Mouse (Mus musculus) lung, postnatal 0 days (tissue): ENCODE measurements around the gene Pde3a. TPM values are rescaled to one million over a fixed set of nuclear protein-coding genes. Genes with fewer than 3 reads are reported as not detected.
A peak's percentile ranks its signal among the peaks of the same experiment; 100 is the strongest.

Experiments used
- ATAC-seq: fragments of 200-750 bp; cut with Nextera tagmentation; 2 replicates; pipeline ENCODE4 v1.8.0; 2017; ENCODE audit warnings: moderate library complexity
- DNase-seq: peaks from one replicate; pipeline ENCODE4 v3.0.0-alpha.2; 2016; ENCODE audit warnings: low spot score
- H3K27ac ChIP-seq: fragments of 300-500 bp; sonication (generic); 2 replicates; pipeline ENCODE4 v1.5.1; 2014; ENCODE audit warnings: antibody characterized with exemption, mild to moderate bottlenecking, low read length, mixed read lengths
- H3K27me3 ChIP-seq: fragments of 300-500 bp; sonication (generic); replicated peaks from 2 replicates; pipeline ENCODE4 v1.6.1; 2014; ENCODE audit warnings: low read length, mixed read lengths; ENCODE audit not compliant: insufficient read depth
- H3K36me3 ChIP-seq: fragments of 300-500 bp; sonication (generic); 2 replicates; pipeline ENCODE4 v1.6.1; 2014; ENCODE audit warnings: low read length, mixed read lengths; ENCODE audit not compliant: insufficient read depth
- H3K4me1 ChIP-seq: fragments of 300-500 bp; sonication (generic); 2 replicates; pipeline ENCODE4 v1.6.1; 2014; ENCODE audit warnings: antibody characterized with exemption, low read depth, low read length, mixed read lengths; ENCODE audit not compliant: insufficient read depth
- H3K4me2 ChIP-seq: fragments of 300-500 bp; sonication (generic); replicated peaks from 2 replicates; pipeline ENCODE4 v1.6.1; 2014; ENCODE audit warnings: low read depth, mild to moderate bottlenecking, low read length, moderate library complexity, mixed read lengths
- H3K4me3 ChIP-seq: fragments of 300-500 bp; sonication (generic); 2 replicates; pipeline ENCODE4 v1.5.1; 2014; ENCODE audit warnings: low read depth, low read length
- H3K9ac ChIP-seq: fragments of 300-500 bp; sonication (generic); replicated peaks from 2 replicates; pipeline ENCODE4 v1.6.1; 2014; ENCODE audit warnings: low read depth, mild to moderate bottlenecking
- H3K9me3 ChIP-seq: fragments of 300-500 bp; sonication (generic); 2 replicates; pipeline ENCODE4 v1.6.1; 2016; ENCODE audit warnings: low read length, mixed read lengths
- CTCF ChIP-seq: IDR thresholded peaks from 2 replicates; pipeline ENCODE4 v1.5.1; 2016; ENCODE audit warnings: antibody characterized with exemption, mild to moderate bottlenecking
- EP300 ChIP-seq: IDR thresholded peaks from 2 replicates; pipeline ENCODE4 v1.6.1; 2016; ENCODE audit warnings: antibody characterized with exemption, mild to moderate bottlenecking, control low read depth
- WGBS: fragments of 180-500 bp; shearing (Covaris S2); extraction: QIAGEN DNeasy Blood & Tissue Kit; methylation state at CpG from one replicate; pipeline ENCODE4 v1.1.7; 2014; 5-methylcytosine and 5-hydroxymethylcytosine counted together
- polyA plus RNA-seq: library from polyadenylated mRNA; unstranded; fragments of >200 nt; fragmentation: Nextera tagmentation; extraction: Ambion mirVana; gene quantifications from 2 replicates; pipeline ENCODE4 v1.2.1, GENCODE M21; 2015

Pde3a gene
- polyA plus RNA-seq, 1 experiment from 2014 or later: 12.1 TPM

DNA sequence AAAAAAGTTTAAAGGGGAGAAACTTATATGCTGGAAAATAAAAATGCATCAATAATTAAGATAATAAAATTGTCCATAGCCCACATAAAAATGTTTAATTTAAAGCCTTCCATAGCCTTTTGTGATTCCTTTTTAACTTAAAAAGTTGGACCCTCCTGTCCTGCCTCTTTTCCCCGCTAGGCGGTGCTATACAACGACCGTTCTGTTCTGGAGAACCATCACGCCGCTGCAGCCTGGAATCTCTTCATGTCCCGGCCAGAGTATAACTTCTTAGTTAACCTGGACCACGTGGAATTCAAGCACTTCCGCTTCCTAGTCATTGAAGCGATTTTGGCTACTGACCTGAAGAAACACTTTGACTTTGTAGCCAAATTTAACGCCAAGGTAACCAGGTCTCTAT, 239.6 kb downstream of the Pde3a start:
- Histone ChIP-seq H3K9me3 (no peaks in the 10 kb centered on the region), H3K4me1 (no peaks in the 10 kb centered on the region), H3K27ac (no peak overlapping the region), H3K36me3 (no peaks in the 10 kb centered on the region), H3K4me3 (no peak overlapping the region), H3K9ac (no peak overlapping the region), H3K27me3 (no peaks in the 10 kb centered on the region), H3K4me2 (no peak overlapping the region)
- 18% methylated on average over 11 of the region's 11 CpGs for WGBS
- TF ChIP-seq EP300 (no peak), CTCF (peak; percentile 80)
- peak; percentile 61 for DNase-seq
- no peak for ATAC-seq

DNA sequence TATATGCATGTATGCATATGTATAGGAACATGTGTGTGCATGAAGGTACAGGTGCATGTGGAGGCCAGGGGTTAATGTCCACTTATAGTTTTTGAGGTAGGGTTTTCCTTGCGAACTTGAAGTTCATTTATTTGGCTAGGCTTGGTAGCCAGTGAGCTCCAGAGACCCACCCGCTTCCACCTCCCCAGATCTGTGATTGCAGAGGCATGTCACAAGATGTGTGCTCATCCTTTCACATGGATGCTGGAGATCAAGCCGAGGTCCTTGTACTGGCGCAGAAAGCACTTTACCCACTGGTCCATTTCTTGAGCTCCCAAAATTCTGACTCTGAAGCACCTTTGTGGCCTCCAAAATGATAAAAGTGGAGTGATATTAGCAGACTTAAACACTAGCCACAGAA, 245.8 kb downstream of the Pde3a start:
- Histone ChIP-seq H3K9ac (no peak overlapping the region), H3K27me3 (no peaks in the 10 kb centered on the region), H3K4me1 (no peaks in the 10 kb centered on the region), H3K9me3 (no peaks in the 10 kb centered on the region), H3K36me3 (no peaks in the 10 kb centered on the region), H3K4me2 (no peak overlapping the region), H3K27ac (no peak overlapping the region), H3K4me3 (no peak overlapping the region)
- DNase-seq (no peak), ATAC-seq (no peak)
- 91% methylated on average over 4 of the region's 4 CpGs for WGBS
- TF ChIP-seq EP300 (no peak), CTCF (no peak)

DNA sequence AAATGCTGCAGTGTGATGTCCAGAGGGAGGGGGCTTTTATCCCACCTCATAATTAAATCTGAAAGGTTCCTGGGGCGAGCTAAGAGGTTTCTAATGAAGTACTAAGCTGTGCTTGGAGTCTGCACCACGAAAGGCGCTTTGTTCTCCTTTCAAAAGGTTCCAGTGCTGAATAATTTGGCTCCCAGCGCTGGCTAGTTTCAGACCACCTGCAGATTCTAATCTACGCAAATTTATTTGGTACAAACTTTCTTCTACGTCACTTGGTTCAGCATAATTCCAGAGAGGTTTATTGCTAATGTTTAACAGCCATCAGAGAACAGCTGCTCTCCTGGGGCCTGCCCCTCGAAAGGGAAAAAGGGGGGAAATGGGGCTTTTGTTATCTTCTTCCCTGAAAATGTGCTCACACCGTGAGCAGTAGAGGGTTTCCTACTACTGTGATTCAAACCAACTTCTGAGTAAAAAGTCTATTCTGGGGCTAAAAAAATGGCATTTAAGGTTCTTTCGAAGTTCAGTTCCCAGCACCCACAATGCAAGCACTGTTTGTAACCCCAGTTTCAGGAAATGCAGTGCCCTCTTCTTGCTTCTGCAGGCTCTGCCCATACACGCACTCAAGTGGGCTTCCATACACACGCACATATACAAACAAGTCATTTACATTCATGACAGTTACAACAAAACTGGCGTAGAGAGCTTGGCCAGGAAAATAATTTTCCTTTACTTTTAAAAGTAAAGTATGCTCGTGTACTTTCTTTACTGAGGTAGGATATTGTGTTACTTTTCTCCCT, 246.8 kb downstream of the Pde3a start:
- Histone ChIP-seq H3K36me3 (no peaks in the 10 kb centered on the region), H3K4me3 (no peak overlapping the region), H3K4me1 (no peaks in the 10 kb centered on the region), H3K9me3 (no peaks in the 10 kb centered on the region), H3K27me3 (no peaks in the 10 kb centered on the region), H3K9ac (no peak overlapping the region), H3K4me2 (no peak overlapping the region), H3K27ac (no peak overlapping the region)
- no peak for DNase-seq
- TF ChIP-seq EP300 (no peak), CTCF (no peak)
- no peak for ATAC-seq
- 33% methylated on average over 13 of the region's 13 CpGs for WGBS

DNA sequence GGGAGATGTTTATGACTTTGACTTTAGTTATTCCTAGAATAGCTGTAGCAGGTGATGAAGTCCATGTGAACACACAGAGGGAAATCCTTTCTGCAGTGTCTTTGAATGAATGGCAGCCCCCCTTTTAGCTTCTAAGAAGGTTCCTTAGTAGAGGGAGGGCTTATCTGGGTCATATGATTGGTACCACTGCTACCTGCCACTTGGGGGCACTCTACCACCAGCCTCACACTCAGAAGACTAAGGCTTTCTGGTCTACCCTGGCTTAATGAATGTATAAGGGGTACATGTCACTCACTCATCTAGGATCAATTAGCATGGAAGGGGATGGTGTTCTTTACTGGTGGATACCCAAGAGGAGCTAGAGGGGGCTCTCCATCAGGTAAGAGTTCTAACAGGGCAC, 250.4 kb downstream of the Pde3a start:
- no peak overlapping the region for H3K4me3 ChIP-seq
- no peak overlapping the region for H3K9ac ChIP-seq
- H3K36me3 ChIP-seq: no peaks in the 10 kb centered on the region
- H3K4me2 ChIP-seq: no peak overlapping the region
- no peaks in the 10 kb centered on the region for H3K4me1 ChIP-seq
- H3K9me3 ChIP-seq: no peaks in the 10 kb centered on the region
- no peak overlapping the region for H3K27ac ChIP-seq
- ATAC-seq (no peak), DNase-seq (no peak)
- H3K27me3 ChIP-seq: no peaks in the 10 kb centered on the region
- TF ChIP-seq EP300: no peak
- TF ChIP-seq CTCF: peak; percentile 54

DNA sequence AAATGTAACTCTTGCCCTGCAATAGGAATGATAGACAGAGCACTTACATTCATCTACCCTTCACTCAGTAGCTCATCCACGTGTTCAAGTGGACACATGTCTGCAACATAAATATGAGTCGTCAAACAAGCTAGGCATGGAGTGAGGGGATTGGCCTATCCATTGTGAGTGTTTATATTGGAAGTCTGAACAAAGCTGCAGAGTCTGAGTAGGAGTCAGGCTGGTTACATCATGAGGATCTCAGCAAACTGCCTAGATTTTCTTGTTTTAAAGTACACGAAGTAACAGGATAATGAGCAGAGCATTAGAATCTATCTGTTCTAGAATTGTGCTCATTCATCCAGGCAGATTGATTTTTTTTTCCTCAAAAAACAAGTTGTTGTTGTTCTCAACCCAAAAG, 252.1 kb downstream of the Pde3a start:
- ATAC-seq (no peak), DNase-seq (no peak)
- Histone ChIP-seq H3K36me3 (no peaks in the 10 kb centered on the region), H3K27me3 (no peaks in the 10 kb centered on the region), H3K27ac (no peak overlapping the region), H3K4me1 (no peaks in the 10 kb centered on the region), H3K9ac (no peak overlapping the region), H3K9me3 (no peaks in the 10 kb centered on the region), H3K4me3 (no peak overlapping the region), H3K4me2 (no peak overlapping the region)
- 50% methylated on average over 3 of the region's 3 CpGs for WGBS
- TF ChIP-seq CTCF (no peak), EP300 (no peak)

DNA sequence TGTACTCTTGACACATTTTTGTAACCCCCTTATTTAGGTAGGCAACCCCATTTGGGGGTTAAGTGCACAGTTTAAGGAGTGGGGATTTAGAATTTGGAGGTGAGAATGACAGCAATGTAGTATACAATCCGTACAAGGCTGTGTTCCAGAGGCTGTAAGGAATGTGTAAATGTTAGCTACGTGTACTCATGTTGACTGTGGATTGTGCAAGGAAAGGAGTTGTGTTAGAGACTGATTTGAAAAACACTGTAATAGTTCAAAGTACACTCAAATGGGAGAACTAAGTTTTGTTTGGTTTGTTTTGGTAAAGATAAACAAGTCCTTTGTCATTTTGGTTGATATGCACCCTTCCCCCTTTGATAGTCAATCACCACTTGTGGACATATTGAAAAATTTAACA, 273.5 kb downstream of the Pde3a start:
- no peak for DNase-seq
- WGBS: 49% methylated on average over 2 of the region's 2 CpGs
- no peaks in the 10 kb centered on the region for H3K36me3 ChIP-seq
- ATAC-seq: no peak
- H3K9me3 ChIP-seq: no peaks in the 10 kb centered on the region
- no peak overlapping the region for H3K4me2 ChIP-seq
- H3K9ac ChIP-seq: no peak overlapping the region
- no peak overlapping the region for H3K27ac ChIP-seq
- no peak for TF ChIP-seq EP300
- TF ChIP-seq CTCF: no peak
- no peaks in the 10 kb centered on the region for H3K4me1 ChIP-seq
- no peaks in the 10 kb centered on the region for H3K27me3 ChIP-seq
- H3K4me3 ChIP-seq: no peak overlapping the region
